Mouse (Mus musculus): ENCODE measurements at regions not wholly inside any gene's neighbourhood (a gene's known extent, or its start where the extent isn't known, plus 50 kb on each side); places are given as distances from the start of the nearest gene placed in this dataset.

- TF ChIP-seq POLR2A (IDR thresholded peaks at IDR 0.05; ENCODE audit: extremely low read depth, insufficient read depth, low read length), result no peak
- TF ChIP-seq CTCF (IDR thresholded peaks at IDR 0.05; ENCODE audit: low read depth, low read length), result no peak
- no peaks in the 10 kb centered on the region for H3K27me3 ChIP-seq (ENCODE audit: control insufficient read depth, insufficient read depth, low read length)
- DNase-seq (ENCODE audit: extremely low read depth, low read depth, low spot score), result no peak
- WGBS, result 76% methylated on average over 1 of the region's 1 CpGs
- no peak overlapping the region for H3K27ac ChIP-seq (replicated peaks; ENCODE audit: insufficient read depth, low read depth, low read length)
- H3K4me3 ChIP-seq (ENCODE audit: insufficient read depth, low read depth, low read length), result no peak overlapping the region
- no peaks in the 10 kb centered on the region for H3K79me2 ChIP-seq (ENCODE audit: control insufficient read depth, insufficient read depth, low read length)
- H3K4me1 ChIP-seq (ENCODE audit: control insufficient read depth, insufficient read depth, low read length), result no peaks in the 10 kb centered on the region
- no peaks in the 10 kb centered on the region for H3K36me3 ChIP-seq (ENCODE audit: control insufficient read depth, insufficient read depth, low read length)
- H3K9ac ChIP-seq (ENCODE audit: low read depth, low read length), result no peak overlapping the region
Observed at GRCm38 (mm10) chr10:100931739-100932138, 341.5 kb downstream of the 1700017N19Rik start.

GRCm38 (mm10) chr10:100958371-100958770, 368.1 kb downstream of the 1700017N19Rik start:
- Histone ChIP-seq H3K79me2 (ENCODE audit: control insufficient read depth, insufficient read depth, low read length) (no peaks in the 10 kb centered on the region), H3K9ac (ENCODE audit: low read depth, low read length) (no peak overlapping the region), H3K4me3 (ENCODE audit: insufficient read depth, low read depth, low read length) (no peak overlapping the region), H3K4me1 (ENCODE audit: control insufficient read depth, insufficient read depth, low read length) (no peaks in the 10 kb centered on the region), H3K27me3 (ENCODE audit: control insufficient read depth, insufficient read depth, low read length) (no peaks in the 10 kb centered on the region), H3K27ac (replicated peaks; ENCODE audit: insufficient read depth, low read depth, low read length) (no peak overlapping the region), H3K36me3 (ENCODE audit: control insufficient read depth, insufficient read depth, low read length) (no peaks in the 10 kb centered on the region)
- DNase-seq (ENCODE audit: extremely low read depth, low read depth, low spot score), result no peak
- 88% methylated on average over 9 of the region's 9 CpGs for WGBS
- no peak for TF ChIP-seq POLR2A (IDR thresholded peaks at IDR 0.05; ENCODE audit: extremely low read depth, insufficient read depth, low read length)
- TF ChIP-seq CTCF (IDR thresholded peaks at IDR 0.05; ENCODE audit: low read depth, low read length), result no peak

- no peak overlapping the region for H3K4me3 ChIP-seq (ENCODE audit: insufficient read depth, low read depth, low read length)
- no peaks in the 10 kb centered on the region for H3K79me2 ChIP-seq (ENCODE audit: control insufficient read depth, insufficient read depth, low read length)
- no peak for DNase-seq (ENCODE audit: extremely low read depth, low read depth, low spot score)
- no peak for TF ChIP-seq POLR2A (IDR thresholded peaks at IDR 0.05; ENCODE audit: extremely low read depth, insufficient read depth, low read length)
- TF ChIP-seq CTCF (IDR thresholded peaks at IDR 0.05; ENCODE audit: low read depth, low read length), result no peak
- no peaks in the 10 kb centered on the region for H3K4me1 ChIP-seq (ENCODE audit: control insufficient read depth, insufficient read depth, low read length)
- H3K36me3 ChIP-seq (ENCODE audit: control insufficient read depth, insufficient read depth, low read length), result no peaks in the 10 kb centered on the region
- no peak overlapping the region for H3K27ac ChIP-seq (replicated peaks; ENCODE audit: insufficient read depth, low read depth, low read length)
- WGBS, result 80% methylated on average over 2 of the region's 2 CpGs
- no peak overlapping the region for H3K9ac ChIP-seq (ENCODE audit: low read depth, low read length)
- H3K27me3 ChIP-seq (ENCODE audit: control insufficient read depth, insufficient read depth, low read length), result no peaks in the 10 kb centered on the region
Observed at GRCm38 (mm10) chr10:101003469-101003868, 413.2 kb downstream of the 1700017N19Rik start.

GRCm38 (mm10) chr10:101004687-101005086, 414.4 kb downstream of the 1700017N19Rik start:
- 86% methylated on average over 4 of the region's 4 CpGs for WGBS
- no peak for TF ChIP-seq POLR2A (IDR thresholded peaks at IDR 0.05; ENCODE audit: extremely low read depth, insufficient read depth, low read length)
- no peak for TF ChIP-seq CTCF (IDR thresholded peaks at IDR 0.05; ENCODE audit: low read depth, low read length)
- Histone ChIP-seq H3K36me3 (ENCODE audit: control insufficient read depth, insufficient read depth, low read length) (no peaks in the 10 kb centered on the region), H3K27me3 (ENCODE audit: control insufficient read depth, insufficient read depth, low read length) (no peaks in the 10 kb centered on the region), H3K27ac (replicated peaks; ENCODE audit: insufficient read depth, low read depth, low read length) (no peak overlapping the region), H3K9ac (ENCODE audit: low read depth, low read length) (no peak overlapping the region), H3K4me1 (ENCODE audit: control insufficient read depth, insufficient read depth, low read length) (no peaks in the 10 kb centered on the region), H3K79me2 (ENCODE audit: control insufficient read depth, insufficient read depth, low read length) (no peaks in the 10 kb centered on the region), H3K4me3 (ENCODE audit: insufficient read depth, low read depth, low read length) (no peak overlapping the region)
- no peak for DNase-seq (ENCODE audit: extremely low read depth, low read depth, low spot score)

GRCm38 (mm10) chr10:101015416-101015815, 425.1 kb downstream of the 1700017N19Rik start:
- TF ChIP-seq CTCF (IDR thresholded peaks at IDR 0.05; ENCODE audit: low read depth, low read length) (no peak), POLR2A (IDR thresholded peaks at IDR 0.05; ENCODE audit: extremely low read depth, insufficient read depth, low read length) (no peak)
- Histone ChIP-seq H3K27ac (replicated peaks; ENCODE audit: insufficient read depth, low read depth, low read length) (no peak overlapping the region), H3K27me3 (ENCODE audit: control insufficient read depth, insufficient read depth, low read length) (no peaks in the 10 kb centered on the region), H3K4me3 (ENCODE audit: insufficient read depth, low read depth, low read length) (no peak overlapping the region), H3K4me1 (ENCODE audit: control insufficient read depth, insufficient read depth, low read length) (no peaks in the 10 kb centered on the region), H3K9ac (ENCODE audit: low read depth, low read length) (no peak overlapping the region), H3K36me3 (ENCODE audit: control insufficient read depth, insufficient read depth, low read length) (no peaks in the 10 kb centered on the region), H3K79me2 (ENCODE audit: control insufficient read depth, insufficient read depth, low read length) (no peaks in the 10 kb centered on the region)
- no peak for DNase-seq (ENCODE audit: extremely low read depth, low read depth, low spot score)
- WGBS, result 80% methylated on average over 1 of the region's 1 CpGs

GRCm38 (mm10) chr10:101038630-101039029, 448.3 kb downstream of the 1700017N19Rik start:
- Histone ChIP-seq H3K4me3 (ENCODE audit: insufficient read depth, low read depth, low read length) (no peak overlapping the region), H3K27ac (replicated peaks; ENCODE audit: insufficient read depth, low read depth, low read length) (no peak overlapping the region), H3K9ac (ENCODE audit: low read depth, low read length) (no peak overlapping the region), H3K36me3 (ENCODE audit: control insufficient read depth, insufficient read depth, low read length) (no peaks in the 10 kb centered on the region), H3K79me2 (ENCODE audit: control insufficient read depth, insufficient read depth, low read length) (no peaks in the 10 kb centered on the region), H3K27me3 (ENCODE audit: control insufficient read depth, insufficient read depth, low read length) (peaks cover 2% of the 10 kb centered on the region; the same call in 1 of the 2 replicates), H3K4me1 (ENCODE audit: control insufficient read depth, insufficient read depth, low read length) (no peaks in the 10 kb centered on the region)
- TF ChIP-seq CTCF (IDR thresholded peaks at IDR 0.05; ENCODE audit: low read depth, low read length) (no peak), POLR2A (IDR thresholded peaks at IDR 0.05; ENCODE audit: extremely low read depth, insufficient read depth, low read length) (no peak)
- DNase-seq (ENCODE audit: extremely low read depth, low read depth, low spot score), result no peak
